Mouse (Mus musculus) neural tube, embryonic 11.5 days (tissue): ENCODE measurements around the gene Olfr323. TPM values are rescaled to one million over a fixed set of nuclear protein-coding genes. Genes with fewer than 3 reads are reported as not detected.

Experiments
- ATAC-seq: fragments of 200-750 bp; cut with Nextera tagmentation; 2 replicates; pipeline ENCODE4 v1.8.0; 2017; ENCODE audit warnings: moderate number of reproducible peaks, mild to moderate bottlenecking, moderate TSS enrichment, moderate library complexity; ENCODE audit not compliant: insufficient read depth, low FRiP score, low TSS enrichment
- DNase-seq: peaks from one replicate; pipeline ENCODE4 v3.0.0-alpha.2; 2015; ENCODE audit warnings: low spot score
- H3K27ac ChIP-seq: fragments of 300-500 bp; sonication (generic); 2 replicates; pipeline ENCODE4 v1.5.1; 2014; ENCODE audit warnings: low read depth, mild to moderate bottlenecking, low read length
- H3K27me3 ChIP-seq: fragments of 300-500 bp; sonication (generic); 2 replicates; pipeline ENCODE4 v1.6.1; 2014; ENCODE audit warnings: mild to moderate bottlenecking, low read length, mixed read lengths; ENCODE audit not compliant: control insufficient read depth, insufficient read depth
- H3K36me3 ChIP-seq: fragments of 300-500 bp; sonication (generic); 2 replicates; pipeline ENCODE4 v1.6.1; 2014; ENCODE audit warnings: mild to moderate bottlenecking, low read length, moderate library complexity, mixed read lengths; ENCODE audit not compliant: control insufficient read depth, insufficient read depth
- H3K4me1 ChIP-seq: fragments of 300-500 bp; sonication (generic); 2 replicates; pipeline ENCODE4 v1.6.1; 2014; ENCODE audit warnings: low read length, mixed read lengths; ENCODE audit not compliant: control insufficient read depth, insufficient read depth
- H3K4me2 ChIP-seq: fragments of 300-500 bp; sonication (generic); 2 replicates; pipeline ENCODE4 v1.6.1; 2014; ENCODE audit warnings: low read depth, mild to moderate bottlenecking, moderate library complexity
- H3K4me3 ChIP-seq: fragments of 300-500 bp; sonication (generic); 2 replicates; pipeline ENCODE4 v1.5.1; 2014; ENCODE audit warnings: low read depth, low read length
- H3K9ac ChIP-seq: fragments of 300-500 bp; sonication (generic); 2 replicates; pipeline ENCODE4 v1.6.1; 2014; ENCODE audit warnings: mild to moderate bottlenecking, low read length
- H3K9me3 ChIP-seq: fragments of 300-500 bp; sonication (generic); 2 replicates; pipeline ENCODE4 v1.6.1; 2016; ENCODE audit warnings: low read length; ENCODE audit not compliant: control insufficient read depth
- WGBS: fragments of 180-500 bp; shearing (Covaris S2); extraction: QIAGEN DNeasy Blood & Tissue Kit; methylation state at CpG from one replicate; pipeline ENCODE4 v1.1.7; 2014; 5-methylcytosine and 5-hydroxymethylcytosine counted together
- polyA plus RNA-seq: library from polyadenylated mRNA; unstranded; fragments of >200 nt; fragmentation: Nextera tagmentation; extraction: Ambion mirVana; gene quantifications from 2 replicates; pipeline ENCODE4 v1.2.1, GENCODE M21; 2014

Gene Olfr323
- polyA plus RNA-seq, 1 experiment from 2014 or later: not detected

DNA sequence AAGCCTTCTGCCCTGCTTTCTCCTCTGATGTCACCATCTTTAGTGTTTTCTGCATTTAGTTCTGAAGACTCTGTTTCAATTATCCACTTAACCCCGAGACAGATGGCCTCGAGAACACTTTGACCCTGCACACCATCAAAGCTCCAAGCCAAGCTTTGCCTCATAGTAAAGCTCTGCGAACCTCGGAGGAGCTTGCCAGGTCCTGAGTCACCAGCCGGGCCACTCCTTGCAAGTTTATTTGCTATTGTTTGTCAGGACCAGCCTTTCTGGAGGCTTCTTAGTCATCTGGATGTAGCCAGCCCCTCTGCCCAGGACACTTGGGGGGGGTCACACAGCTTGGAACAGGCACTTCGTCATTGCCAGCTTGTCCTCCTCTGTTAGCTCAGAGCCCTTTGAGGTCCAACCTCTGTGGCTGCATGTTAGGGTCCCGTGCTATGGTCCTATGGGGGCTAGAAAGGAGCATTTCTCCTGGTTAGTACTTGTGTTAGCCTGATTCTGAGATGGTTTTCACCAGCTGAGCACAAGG, 7.9 kb upstream of the Olfr323 start:
- H3K4me1 ChIP-seq: peaks cover 4% of the 10 kb centered on the region
- H3K36me3 ChIP-seq: no peaks in the 10 kb centered on the region
- WGBS: 61% methylated on average over 7 of the region's 7 CpGs
- H3K9me3 ChIP-seq: no peaks in the 10 kb centered on the region
- no peak for DNase-seq
- no peak overlapping the region for H3K4me3 ChIP-seq
- no peak overlapping the region for H3K27ac ChIP-seq
- H3K4me2 ChIP-seq: no peak overlapping the region
- H3K9ac ChIP-seq: no peak overlapping the region
- ATAC-seq: no peak
- H3K27me3 ChIP-seq: 0 out of 2 replicates have a peak, but pooled peaks cover 6% of the 10 kb centered on the region

GRCm38 (mm10) chr11:58636376-58636977, 6.2 kb upstream of the Olfr323 start:
- Histone ChIP-seq H3K36me3 (no peaks in the 10 kb centered on the region), H3K4me2 (no peak overlapping the region), H3K4me3 (no peak overlapping the region), H3K9me3 (no peaks in the 10 kb centered on the region), H3K4me1 (peaks cover 4% of the 10 kb centered on the region), H3K27me3 (0 out of 2 replicates have a peak, but pooled peaks cover 6% of the 10 kb centered on the region), H3K9ac (no peak overlapping the region), H3K27ac (no peak overlapping the region)
- 20% methylated on average over 3 of the region's 4 CpGs for WGBS
- ATAC-seq: no peak
- DNase-seq: peak; percentile 67

DNA sequence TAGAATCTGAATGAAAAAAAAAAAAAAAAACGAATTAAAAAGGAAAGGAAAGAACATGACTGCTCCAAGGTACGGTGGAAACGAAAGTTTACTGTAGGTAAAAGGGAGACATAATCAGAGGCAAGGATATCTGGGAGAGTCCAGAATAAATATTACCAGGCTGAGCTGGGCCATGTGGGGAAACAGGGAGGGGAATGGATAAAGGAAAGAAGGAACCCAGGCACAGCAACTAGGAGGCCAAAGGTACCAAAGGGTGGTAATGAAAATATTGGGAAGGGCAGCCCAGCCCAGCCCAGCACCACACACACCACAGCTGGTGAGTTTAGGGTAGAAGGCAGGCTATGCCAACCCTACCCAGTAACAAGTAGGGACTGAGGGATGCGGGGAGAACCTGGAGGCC, 4.6 kb upstream of the Olfr323 start:
- Histone ChIP-seq H3K4me3 (no peak overlapping the region), H3K9me3 (no peaks in the 10 kb centered on the region), H3K36me3 (no peaks in the 10 kb centered on the region), H3K4me2 (no peak overlapping the region), H3K4me1 (no peaks in the 10 kb centered on the region), H3K27ac (no peak overlapping the region), H3K27me3 (no peaks in the 10 kb centered on the region), H3K9ac (no peak overlapping the region)
- 69% methylated on average over 4 of the region's 4 CpGs for WGBS
- DNase-seq (no peak), ATAC-seq (no peak)

DNA sequence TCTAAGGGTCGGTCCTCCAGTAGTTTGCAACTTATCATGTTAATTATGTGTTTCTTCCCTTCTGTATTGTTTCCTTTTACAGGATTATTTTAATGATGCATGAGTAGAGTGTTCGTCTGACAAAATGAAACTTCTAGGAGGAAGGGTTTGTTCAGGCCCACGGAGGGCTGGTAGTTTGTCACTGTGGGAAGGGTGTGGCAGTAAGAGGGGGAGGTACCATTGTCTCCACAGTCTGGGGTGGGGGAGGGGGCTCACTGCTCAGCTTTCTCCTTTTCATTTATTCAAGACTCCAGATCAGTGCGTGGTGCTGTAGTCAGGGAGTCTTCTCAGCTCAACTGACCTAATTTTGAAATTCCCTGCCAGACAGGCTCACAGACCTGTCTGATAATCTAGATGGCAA, 4.2 kb downstream of the Olfr323 start:
- Histone ChIP-seq H3K9ac (no peak overlapping the region), H3K36me3 (no peaks in the 10 kb centered on the region), H3K27ac (no peak overlapping the region), H3K4me2 (no peak overlapping the region), H3K4me3 (no peak overlapping the region), H3K27me3 (no peaks in the 10 kb centered on the region), H3K4me1 (no peaks in the 10 kb centered on the region), H3K9me3 (no peaks in the 10 kb centered on the region)
- ATAC-seq (no peak), DNase-seq (no peak)
- WGBS: 70% methylated on average over 4 of the region's 4 CpGs

GRCm38 (mm10) chr11:58618793-58619192, 11.5 kb downstream of the Olfr323 start:
- no peaks in the 10 kb centered on the region for H3K36me3 ChIP-seq
- H3K27me3 ChIP-seq: no peaks in the 10 kb centered on the region
- 75% methylated on average over 6 of the region's 6 CpGs for WGBS
- ATAC-seq (no peak), DNase-seq (no peak)
- H3K4me3 ChIP-seq: no peak overlapping the region
- no peak overlapping the region for H3K27ac ChIP-seq
- no peak overlapping the region for H3K9ac ChIP-seq
- no peaks in the 10 kb centered on the region for H3K9me3 ChIP-seq
- no peak overlapping the region for H3K4me2 ChIP-seq
- H3K4me1 ChIP-seq: no peaks in the 10 kb centered on the region

GRCm38 (mm10) chr11:58618369-58618768, 11.9 kb downstream of the Olfr323 start:
- H3K27ac ChIP-seq: no peak overlapping the region
- no peak overlapping the region for H3K9ac ChIP-seq
- H3K27me3 ChIP-seq: no peaks in the 10 kb centered on the region
- no peaks in the 10 kb centered on the region for H3K36me3 ChIP-seq
- no peaks in the 10 kb centered on the region for H3K9me3 ChIP-seq
- H3K4me1 ChIP-seq: no peaks in the 10 kb centered on the region
- no peak for DNase-seq
- ATAC-seq: no peak
- no peak overlapping the region for H3K4me3 ChIP-seq
- WGBS: 82% methylated on average over 3 of the region's 3 CpGs
- no peak overlapping the region for H3K4me2 ChIP-seq

DNA sequence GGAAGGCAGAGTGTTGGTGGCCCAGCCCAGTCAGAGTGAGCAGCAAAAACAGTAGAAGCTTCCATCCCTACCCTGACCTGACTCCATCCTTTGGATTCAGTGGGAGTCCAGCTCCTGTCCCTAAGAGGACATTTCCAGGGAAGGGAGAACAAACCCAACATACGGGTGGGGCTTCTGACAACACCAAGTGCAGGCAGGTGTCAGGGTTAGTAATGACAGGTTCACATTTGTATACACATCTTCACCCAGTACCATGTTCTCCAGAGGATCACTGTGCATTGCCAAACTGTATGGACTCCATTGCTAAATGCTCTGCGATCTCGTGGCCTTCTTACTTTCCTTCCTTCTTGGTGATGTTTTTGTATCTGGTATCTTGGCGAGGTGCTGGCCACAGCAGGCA, 14.3 kb downstream of the Olfr323 start, which contains the start of gene 2210407C18Rik:
2210407C18Rik (minus strand) TSS at position 101 of the 400 bp plus-strand sequence.
- DNase-seq (no peak), ATAC-seq (no peak)
- WGBS: 86% methylated on average over 4 of the region's 4 CpGs
- H3K4me1 ChIP-seq: no peaks in the 10 kb centered on the region
- no peak within 1 kb of the TSS for H3K27ac ChIP-seq
- no peak within 1 kb of the TSS for H3K9ac ChIP-seq
- no peaks in the 10 kb centered on the region for H3K36me3 ChIP-seq
- no peak within 1 kb of the TSS for H3K4me2 ChIP-seq
- H3K27me3 ChIP-seq: no peaks in the 10 kb centered on the region
- H3K9me3 ChIP-seq: no peaks in the 10 kb centered on the region
- H3K4me3 ChIP-seq: no peak within 1 kb of the TSS

DNA sequence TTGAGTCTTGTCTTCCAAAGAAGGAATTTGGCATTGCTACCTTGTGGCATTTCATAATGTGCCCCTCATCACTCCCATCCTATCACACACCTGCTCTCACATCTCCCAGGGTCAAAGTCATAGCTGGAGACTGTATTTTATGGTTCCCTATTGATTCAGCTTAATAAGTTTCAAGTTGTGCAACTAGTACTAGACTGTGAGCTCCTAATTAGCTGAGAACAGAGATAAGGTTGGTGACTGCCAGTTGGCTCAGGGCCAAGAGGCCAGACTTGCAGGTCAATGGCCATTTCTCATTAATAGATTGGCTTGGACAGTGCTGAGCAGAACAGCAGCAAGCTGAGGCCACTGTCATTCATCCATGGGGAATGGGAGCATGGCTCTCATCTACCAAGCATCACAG, 15.8 kb downstream of the Olfr323 start:
- H3K4me1 ChIP-seq: no peaks in the 10 kb centered on the region
- ATAC-seq: no peak

GRCm38 (mm10) chr11:58613359-58613758, 16.9 kb downstream of the Olfr323 start:
- no peak overlapping the region for H3K27ac ChIP-seq
- no peaks in the 10 kb centered on the region for H3K4me1 ChIP-seq
- no peaks in the 10 kb centered on the region for H3K27me3 ChIP-seq
- H3K4me3 ChIP-seq: no peak overlapping the region
- H3K9ac ChIP-seq: no peak overlapping the region
- H3K9me3 ChIP-seq: no peaks in the 10 kb centered on the region
- H3K36me3 ChIP-seq: no peaks in the 10 kb centered on the region
- no peak for ATAC-seq
- no peak for DNase-seq
- 59% methylated on average over 3 of the region's 3 CpGs for WGBS
- H3K4me2 ChIP-seq: no peak overlapping the region

More for the DNA sequence above, 15.8 kb downstream of the Olfr323 start:
- H3K9ac ChIP-seq: no peak overlapping the region
- H3K9me3 ChIP-seq: no peaks in the 10 kb centered on the region
- no peak overlapping the region for H3K4me2 ChIP-seq
- no peaks in the 10 kb centered on the region for H3K27me3 ChIP-seq
- no peaks in the 10 kb centered on the region for H3K36me3 ChIP-seq
- H3K4me3 ChIP-seq: no peak overlapping the region
- DNase-seq: no peak
- H3K27ac ChIP-seq: no peak overlapping the region
